10 mouse cellular contexts compared by ENCODE assay signal in the genomic region with DNA sequence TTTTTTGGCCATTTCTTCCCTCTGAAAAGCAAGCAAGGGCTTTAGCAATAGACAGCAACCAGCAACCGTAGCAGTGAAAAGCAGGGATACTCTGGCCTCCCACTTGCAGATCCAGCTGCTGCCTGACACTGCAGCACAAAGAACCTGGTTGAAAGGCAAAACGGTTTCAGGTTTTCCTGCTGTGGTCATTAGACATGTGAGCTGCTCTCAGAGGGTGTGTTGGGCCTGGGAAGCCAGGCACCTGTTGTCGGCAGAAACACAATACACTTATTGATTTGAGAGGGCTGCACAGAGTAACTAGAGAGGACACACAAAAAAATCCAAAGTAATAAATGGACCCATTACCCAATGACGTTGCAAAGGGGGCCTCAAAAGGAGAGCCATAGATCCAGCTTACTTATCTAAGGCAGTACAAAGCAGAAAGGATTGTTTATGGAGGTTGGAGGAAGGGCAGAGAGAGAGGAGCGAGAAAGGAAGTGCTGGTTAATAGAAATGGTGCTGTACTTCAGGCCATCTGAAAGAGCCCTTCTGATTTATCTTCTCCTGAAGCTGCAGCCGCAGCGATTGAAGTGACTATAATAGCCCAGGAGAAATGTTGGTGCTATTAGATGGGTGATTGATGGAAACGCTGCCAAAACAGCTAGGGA.
DNase-seq lines count a peak whose midpoint lies in the region; ATAC-seq and TF ChIP-seq lines count a peak whose summit lies in the region.
"Had no signal": no experiment of that assay in that cellular context is flagged by ENCODE, and none has a peak within 500 bp of the region (broad histone marks: within the 10 kb centered on the region; RNA-seq: fewer than 3 reads in every experiment).

No protein-coding gene starts in this region.

- no peak overlapping the region for H3K27ac ChIP-seq in kidney, embryonic 16.5 days (ENCODE audit: low read length)
- peak overlapping the region; percentile 36; the same call in 1 of the 2 replicates for H3K27ac ChIP-seq in embryonic facial prominence, embryonic 12.5 days
- no peak overlapping the region for H3K27ac ChIP-seq in hindbrain, postnatal 0 days
- peak overlapping the region; percentile 56 for H3K27ac ChIP-seq in neural tube, embryonic 13.5 days (replicated peaks)

- no peaks in the 10 kb centered on the region for H3K36me3 ChIP-seq in kidney, embryonic 16.5 days (ENCODE audit: insufficient read depth, low read length)
- no peaks in the 10 kb centered on the region for H3K36me3 ChIP-seq in embryonic facial prominence, embryonic 12.5 days
- no peaks in the 10 kb centered on the region for H3K36me3 ChIP-seq in hindbrain, postnatal 0 days (ENCODE audit: insufficient read depth, low read length)
- H3K36me3 ChIP-seq in neural tube, embryonic 13.5 days = no peaks in the 10 kb centered on the region

- TF ChIP-seq CTCF in hindbrain, postnatal 0 days (IDR thresholded peaks at IDR 0.05; ENCODE audit: low read depth) = no peak

- H3K4me2 ChIP-seq in kidney, embryonic 16.5 days (replicated peaks; ENCODE audit: low read depth, low read length) = no peak overlapping the region
- no peak overlapping the region for H3K4me2 ChIP-seq in embryonic facial prominence, embryonic 12.5 days (replicated peaks)
- peak overlapping the region; percentile 44; the same call in 1 of the 2 replicates for H3K4me2 ChIP-seq in hindbrain, postnatal 0 days (ENCODE audit: low read depth, low read length)
- H3K4me2 ChIP-seq in neural tube, embryonic 13.5 days = peak overlapping the region; percentile 30

- DNase-seq in kidney, adult 9 months = no peak
- DNase-seq in hindbrain, postnatal 0 days (ENCODE audit: low spot score) = peak; percentile 30
- no peak for DNase-seq in left cerebral cortex, postnatal 25 days (ENCODE audit: low spot score in 2 of 2)
- DNase-seq in cerebellum, adult 11-12 months = no peak
- DNase-seq: heart, adult 11 months; lung, adult 18-20 months; right cerebral cortex, postnatal 14 days had no signal

- H3K27me3 ChIP-seq in kidney, embryonic 16.5 days (ENCODE audit: insufficient read depth, low read length) = no peaks in the 10 kb centered on the region
- H3K27me3 ChIP-seq in embryonic facial prominence, embryonic 12.5 days = no peaks in the 10 kb centered on the region
- no peaks in the 10 kb centered on the region for H3K27me3 ChIP-seq in hindbrain, postnatal 0 days (ENCODE audit: insufficient read depth, low read length)
- H3K27me3 ChIP-seq in neural tube, embryonic 13.5 days = no peaks in the 10 kb centered on the region

- H3K9ac ChIP-seq in kidney, embryonic 16.5 days (replicated peaks; ENCODE audit: low read length) = no peak overlapping the region
- H3K9ac ChIP-seq in embryonic facial prominence, embryonic 12.5 days = no peak overlapping the region
- no peak overlapping the region for H3K9ac ChIP-seq in hindbrain, postnatal 0 days (replicated peaks; ENCODE audit: low read length)
- no peak overlapping the region for H3K9ac ChIP-seq in neural tube, embryonic 13.5 days

- peaks cover 10% of the 10 kb centered on the region; the same call in 1 of the 2 replicates for H3K4me1 ChIP-seq in kidney, embryonic 16.5 days (ENCODE audit: insufficient read depth, low read length)
- peaks cover 11% of the 10 kb centered on the region; the same call in 1 of the 2 replicates for H3K4me1 ChIP-seq in embryonic facial prominence, embryonic 12.5 days
- H3K4me1 ChIP-seq in hindbrain, postnatal 0 days (ENCODE audit: insufficient read depth, low read length) = peaks cover 5% of the 10 kb centered on the region; the same call in 1 of the 2 replicates
- H3K4me1 ChIP-seq in neural tube, embryonic 13.5 days (replicated peaks) = peaks cover 22% of the 10 kb centered on the region

- no peaks in the 10 kb centered on the region for H3K9me3 ChIP-seq in kidney, embryonic 16.5 days (ENCODE audit: low read length)
- no peaks in the 10 kb centered on the region for H3K9me3 ChIP-seq in embryonic facial prominence, embryonic 12.5 days
- no peaks in the 10 kb centered on the region for H3K9me3 ChIP-seq in hindbrain, postnatal 0 days (ENCODE audit: low read length)
- H3K9me3 ChIP-seq in neural tube, embryonic 13.5 days = no peaks in the 10 kb centered on the region

- intact Hi-C loops in left cerebral cortex, postnatal 25 days (cut with DNase I) = no loop called here

- peak; percentile 79 for ATAC-seq in kidney, embryonic 16.5 days (ENCODE audit: low FRiP score, low TSS enrichment)
- peak; percentile 84 for ATAC-seq in embryonic facial prominence, embryonic 12.5 days (ENCODE audit: insufficient number of reproducible peaks, insufficient read depth, low FRiP score, low TSS enrichment)
- peak; percentile 24; the same call in 1 of the 2 replicates for ATAC-seq in hindbrain, postnatal 0 days
- peak; percentile 78 for ATAC-seq in neural tube, embryonic 13.5 days (ENCODE audit: low read depth)

- WGBS in kidney, embryonic 16.5 days = 11% methylated on average over 8 of the region's 8 CpGs
- 26% methylated on average over 8 of the region's 8 CpGs for WGBS in embryonic facial prominence, embryonic 12.5 days
- WGBS in hindbrain, postnatal 0 days = 35% methylated on average over 8 of the region's 8 CpGs
- WGBS in neural tube, embryonic 13.5 days = 6% methylated on average over 8 of the region's 8 CpGs

- no peak overlapping the region for H3K4me3 ChIP-seq in kidney, embryonic 16.5 days (ENCODE audit: low read length)
- no peak overlapping the region for H3K4me3 ChIP-seq in embryonic facial prominence, embryonic 12.5 days
- H3K4me3 ChIP-seq in hindbrain, postnatal 0 days (ENCODE audit: low read length) = no peak overlapping the region
- H3K4me3 ChIP-seq in neural tube, embryonic 13.5 days = no peak overlapping the region

Comparison
In these comparisons a context has a peak if more than half of its experiments do, and no peak if none do; other contexts are left out.
1. ATAC-seq: peak in every context shown above with its lines; median percentile 84 in embryonic facial prominence, embryonic 12.5 days; 79 in kidney, embryonic 16.5 days; 78 in neural tube, embryonic 13.5 days; 24 in hindbrain, postnatal 0 days.
2. H3K27ac ChIP-seq: peak in embryonic facial prominence, embryonic 12.5 days (single experiment) and neural tube, embryonic 13.5 days (single experiment); none in kidney, embryonic 16.5 days (single experiment) and hindbrain, postnatal 0 days (single experiment).
3. H3K4me2 ChIP-seq: peak in hindbrain, postnatal 0 days (single experiment) and neural tube, embryonic 13.5 days (single experiment); none in kidney, embryonic 16.5 days (single experiment) and embryonic facial prominence, embryonic 12.5 days (single experiment).